Mouse (Mus musculus) heart, postnatal 0 days (tissue): ENCODE measurements at regions not wholly inside any gene's neighbourhood (a gene's known extent, or its start where the extent isn't known, plus 50 kb on each side); places are given as distances from the start of the nearest gene placed in this dataset.

ENCODE experiments used
- CTCF ChIP-seq: IDR thresholded peaks from 2 replicates; pipeline ENCODE4 v1.5.1; 2016; ENCODE audit warnings: antibody characterized with exemption, control low read depth, low read depth
- EP300 ChIP-seq: IDR thresholded peaks from 2 replicates; pipeline ENCODE4 v1.6.1; 2016; ENCODE audit warnings: antibody characterized with exemption, low read depth

DNA sequence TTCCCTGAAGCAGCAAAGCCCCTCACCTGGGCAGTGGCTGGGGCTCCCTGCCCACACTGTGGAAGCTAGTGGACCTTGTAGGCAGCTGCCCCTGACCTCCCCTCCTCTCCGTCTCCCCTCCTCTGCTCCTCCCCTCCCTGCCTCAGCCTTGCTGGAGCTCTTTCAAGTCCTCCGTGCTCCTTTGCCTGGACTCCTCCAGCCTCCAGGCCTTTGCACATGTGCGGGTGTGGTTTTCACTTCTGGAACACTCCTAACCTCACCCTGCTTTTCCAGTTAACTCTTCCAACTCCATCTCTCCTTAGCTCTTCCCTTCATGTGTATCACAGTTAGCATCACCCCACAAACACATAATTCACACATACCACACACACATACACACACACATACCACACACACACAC is 89.9 kb downstream of the 1700001O22Rik start:
- TF ChIP-seq CTCF = no peak
- no peak for TF ChIP-seq EP300
